In genomic region chr11:69758971-69759721, GRCm38 (mm10) we compare ENCODE assay signal across 8 mouse cellular contexts. TPM values are rescaled to one million over a fixed set of nuclear protein-coding genes. Genes with fewer than 3 reads are reported as not detected.
DNase-seq lines count a peak whose midpoint lies in the region; ATAC-seq and TF ChIP-seq lines count a peak whose summit lies in the region.

No protein-coding gene starts in this region.

- TF ChIP-seq CTCF in C2C12 (IDR thresholded peaks at IDR 0.05; ENCODE audit: control insufficient read depth, insufficient read depth, insufficient read length) = no peak
- no peak for TF ChIP-seq CTCF in bone marrow, adult 2 months (IDR thresholded peaks at IDR 0.05; ENCODE audit: control insufficient read depth, insufficient read depth, low read length)
- no peak for TF ChIP-seq CTCF in embryonic fibroblast, embryonic 13.5 days (IDR thresholded peaks at IDR 0.05; ENCODE audit: borderline replicate concordance, insufficient read depth, low read length)
- TF ChIP-seq CTCF in midbrain, postnatal 0 days (IDR thresholded peaks at IDR 0.05) = no peak

- H3K9me3 ChIP-seq in heart, embryonic 10.5 days = no peaks in the 10 kb centered on the region
- H3K9me3 ChIP-seq in kidney, embryonic 14.5 days (ENCODE audit: control insufficient read depth, low read length) = no peaks in the 10 kb centered on the region
- no peaks in the 10 kb centered on the region for H3K9me3 ChIP-seq in limb, embryonic 15.5 days
- H3K9me3 ChIP-seq in midbrain, postnatal 0 days (ENCODE audit: low read length) = no peaks in the 10 kb centered on the region
- no peaks in the 10 kb centered on the region for H3K9me3 ChIP-seq in stomach, embryonic 16.5 days (replicated peaks; ENCODE audit: control insufficient read depth, low read length)

- H3K4me2 ChIP-seq in kidney, embryonic 14.5 days (replicated peaks; ENCODE audit: low read depth, low read length) = peak overlapping the region; percentile 83
- H3K4me2 ChIP-seq in limb, embryonic 15.5 days = peak overlapping the region; percentile 80
- peak overlapping the region; percentile 76 for H3K4me2 ChIP-seq in midbrain, postnatal 0 days (ENCODE audit: low read depth, low read length, poor library complexity, severe bottlenecking)
- peak overlapping the region; percentile 57 for H3K4me2 ChIP-seq in stomach, embryonic 16.5 days (ENCODE audit: low read depth, low read length)

- H3K27me3 ChIP-seq in C2C12 (ENCODE audit: control insufficient read depth, insufficient read depth, insufficient read length) = no peaks in the 10 kb centered on the region
- no peaks in the 10 kb centered on the region for H3K27me3 ChIP-seq in heart, embryonic 10.5 days (ENCODE audit: insufficient read depth, poor library complexity, severe bottlenecking)
- no peaks in the 10 kb centered on the region for H3K27me3 ChIP-seq in kidney, embryonic 14.5 days (ENCODE audit: control insufficient read depth, insufficient read depth, low read length)
- no peaks in the 10 kb centered on the region for H3K27me3 ChIP-seq in limb, embryonic 15.5 days
- H3K27me3 ChIP-seq in midbrain, postnatal 0 days (ENCODE audit: insufficient read depth, low read length) = no peaks in the 10 kb centered on the region
- no peaks in the 10 kb centered on the region for H3K27me3 ChIP-seq in stomach, embryonic 16.5 days (ENCODE audit: control insufficient read depth, insufficient read depth, low read length)

- TF ChIP-seq POLR2A in bone marrow, adult 2 months (IDR thresholded peaks at IDR 0.05; ENCODE audit: borderline replicate concordance, control insufficient read depth, low read depth, low read length) = peak; percentile 74
- peak; percentile 47 for TF ChIP-seq POLR2A in embryonic fibroblast, embryonic 13.5 days (IDR thresholded peaks at IDR 0.05; ENCODE audit: low read depth, low read length)

- peaks cover 41% of the 10 kb centered on the region for H3K79me3 ChIP-seq in C2C12 (ENCODE audit: low read depth)

- under 1% methylated on average over 37 of the region's 37 CpGs for WGBS in bone marrow, adult 2 months
- under 1% methylated on average over 37 of the region's 37 CpGs for WGBS in heart, embryonic 10.5 days
- WGBS in kidney, embryonic 14.5 days = under 1% methylated on average over 37 of the region's 37 CpGs
- WGBS in limb, embryonic 15.5 days = under 1% methylated on average over 37 of the region's 37 CpGs
- whole genome bisulfite sequencing in midbrain, postnatal 0 days = 0% methylated on average over 37 of the region's 37 CpGs
- under 1% methylated on average over 37 of the region's 37 CpGs for WGBS in stomach, embryonic 16.5 days

- peak overlapping the region; percentile 53 for H3K4me3 ChIP-seq in C2C12 (ENCODE audit: insufficient read depth, poor library complexity, severe bottlenecking)
- peak overlapping the region; percentile 69 for H3K4me3 ChIP-seq in bone marrow, adult 2 months (replicated peaks; ENCODE audit: control insufficient read depth, low read depth, low read length)
- H3K4me3 ChIP-seq in embryonic fibroblast, embryonic 13.5 days (ENCODE audit: insufficient read depth, low read length) = peak overlapping the region; percentile 46
- H3K4me3 ChIP-seq in heart, embryonic 10.5 days = peak overlapping the region; percentile 71
- H3K4me3 ChIP-seq in kidney, embryonic 14.5 days (ENCODE audit: low read length) = peak overlapping the region; percentile 67
- H3K4me3 ChIP-seq in limb, embryonic 15.5 days = peak overlapping the region; percentile 56
- H3K4me3 ChIP-seq in midbrain, postnatal 0 days (ENCODE audit: low read depth, low read length) = peak overlapping the region; percentile 48
- peak overlapping the region; percentile 77 for H3K4me3 ChIP-seq in stomach, embryonic 16.5 days (replicated peaks; ENCODE audit: low read length)

- H3ac ChIP-seq in C2C12 (ENCODE audit: control insufficient read depth, insufficient read length, low read depth) = peak overlapping the region; percentile 64

- peak; percentile 98 for DNase-seq in heart, embryonic 10.5 days (ENCODE audit: low spot score)
- peak; percentile 96 for DNase-seq in midbrain, postnatal 0 days (ENCODE audit: low spot score)

- peak overlapping the region; percentile 95 for H3K27ac ChIP-seq in bone marrow, adult 2 months (ENCODE audit: control insufficient read depth, insufficient read depth, low read depth, low read length, poor library complexity)
- peak overlapping the region; percentile 95 for H3K27ac ChIP-seq in embryonic fibroblast, embryonic 13.5 days (ENCODE audit: insufficient read depth, low read length)
- peak overlapping the region; percentile 97 for H3K27ac ChIP-seq in heart, embryonic 10.5 days
- peak overlapping the region; percentile 98 for H3K27ac ChIP-seq in kidney, embryonic 14.5 days (ENCODE audit: low read depth, low read length)
- peak overlapping the region; percentile 100 for H3K27ac ChIP-seq in limb, embryonic 15.5 days
- H3K27ac ChIP-seq in midbrain, postnatal 0 days (ENCODE audit: low read depth, low read length) = peak overlapping the region; percentile 99
- peak overlapping the region; percentile 92 for H3K27ac ChIP-seq in stomach, embryonic 16.5 days (ENCODE audit: low read length)

- H3K9ac ChIP-seq in kidney, embryonic 14.5 days (ENCODE audit: low read depth, low read length) = peak overlapping the region; percentile 83
- H3K9ac ChIP-seq in limb, embryonic 15.5 days = peak overlapping the region; percentile 51
- peak overlapping the region; percentile 87 for H3K9ac ChIP-seq in midbrain, postnatal 0 days (replicated peaks; ENCODE audit: low read length, poor library complexity, severe bottlenecking)
- H3K9ac ChIP-seq in stomach, embryonic 16.5 days (ENCODE audit: low read length) = peak overlapping the region; percentile 81

- ATAC-seq in kidney, embryonic 14.5 days (ENCODE audit: low FRiP score, low TSS enrichment) = peak; percentile 88
- peak; percentile 89 for ATAC-seq in limb, embryonic 15.5 days (ENCODE audit: insufficient number of reproducible peaks, low FRiP score, low TSS enrichment, low read depth)
- ATAC-seq in midbrain, postnatal 0 days (ENCODE audit: low FRiP score) = peak; percentile 88
- ATAC-seq in stomach, embryonic 16.5 days (ENCODE audit: insufficient read depth, low FRiP score) = peak; percentile 89

- peaks cover 30% of the 10 kb centered on the region for H3K36me3 ChIP-seq in C2C12 (ENCODE audit: control insufficient read depth, insufficient read depth)
- no peaks in the 10 kb centered on the region for H3K36me3 ChIP-seq in heart, embryonic 10.5 days
- H3K36me3 ChIP-seq in kidney, embryonic 14.5 days (ENCODE audit: control insufficient read depth, insufficient read depth, low read length) = no peaks in the 10 kb centered on the region; the same call in 1 of the 2 replicates
- H3K36me3 ChIP-seq in limb, embryonic 15.5 days = no peaks in the 10 kb centered on the region
- H3K36me3 ChIP-seq in midbrain, postnatal 0 days (ENCODE audit: insufficient read depth, low read length) = no peaks in the 10 kb centered on the region
- no peaks in the 10 kb centered on the region for H3K36me3 ChIP-seq in stomach, embryonic 16.5 days (ENCODE audit: control insufficient read depth, insufficient read depth, low read length)

- peaks cover 41% of the 10 kb centered on the region for H3K79me2 ChIP-seq in C2C12 (ENCODE audit: control insufficient read depth, insufficient read depth)

- peaks cover 2% of the 10 kb centered on the region for H3K4me1 ChIP-seq in bone marrow, adult 2 months (ENCODE audit: control insufficient read depth, insufficient read depth, low read length)
- peaks cover 13% of the 10 kb centered on the region for H3K4me1 ChIP-seq in embryonic fibroblast, embryonic 13.5 days (ENCODE audit: control insufficient read depth, insufficient read depth, low read length)
- peaks cover 40% of the 10 kb centered on the region for H3K4me1 ChIP-seq in heart, embryonic 10.5 days
- peaks cover 32% of the 10 kb centered on the region for H3K4me1 ChIP-seq in kidney, embryonic 14.5 days (ENCODE audit: control insufficient read depth, insufficient read depth, low read length)
- H3K4me1 ChIP-seq in limb, embryonic 15.5 days = peaks cover 37% of the 10 kb centered on the region
- peaks cover 24% of the 10 kb centered on the region; the same call in 1 of the 2 replicates for H3K4me1 ChIP-seq in midbrain, postnatal 0 days (ENCODE audit: insufficient read depth, low read length)
- H3K4me1 ChIP-seq in stomach, embryonic 16.5 days (ENCODE audit: control insufficient read depth, insufficient read depth, low read length) = peaks cover 35% of the 10 kb centered on the region

RNA-seq across cellular contexts. Expression of gene Polr2a, which starts 0.7 kb away (rescaled TPM):
- polyA plus RNA-seq in C2C12 (2012; fragmentation: generic; extraction: Trizol) = 84.2 TPM
- polyA plus RNA-seq in bone marrow, adult 2 months (2011; ENCODE audit: insufficient read depth, insufficient read length, low replicate concordance, missing spikeins) = 28.8 and 49.2 TPM in 2 replicates
- 82.6 and 90.9 TPM in 2 replicates for polyA plus RNA-seq in embryonic fibroblast, embryonic 13.5 days (2011; ENCODE audit: insufficient read length, low read depth, missing spikeins)
- polyA plus RNA-seq in heart, embryonic 10.5 days (2016; fragmentation: Nextera tagmentation; extraction: Ambion mirVana) = 24.9 and 29.6 TPM in 2 replicates
- 30.2 and 58.4 TPM in 2 replicates for polyA plus RNA-seq in kidney, embryonic 14.5 days (2014; fragmentation: Nextera tagmentation; extraction: Ambion mirVana)
- polyA plus RNA-seq in limb, embryonic 15.5 days (2015; fragmentation: Nextera tagmentation; extraction: Ambion mirVana) = 20.0 and 20.9 TPM in 2 replicates
- total RNA-seq in midbrain, postnatal 0 days (2014; rRNA removed) = 16.9 and 25.1 TPM in 2 replicates
- 9.0 and 10.2 TPM in 2 replicates for polyA plus RNA-seq in midbrain, postnatal 0 days (2015; fragmentation: Nextera tagmentation; extraction: Ambion mirVana)
- 17.7 and 20.6 TPM in 2 replicates for polyA plus RNA-seq in stomach, embryonic 16.5 days (2015; fragmentation: Nextera tagmentation; extraction: Ambion mirVana)

RNA-seq across cellular contexts. Expression of gene Slc35g3, which starts 2.6 kb away (rescaled TPM):
- polyA plus RNA-seq in C2C12 (2012; fragmentation: generic; extraction: Trizol) = 0.08 TPM
- not detected in 2 replicates for polyA plus RNA-seq in bone marrow, adult 2 months (2011; ENCODE audit: insufficient read depth, insufficient read length, low replicate concordance, missing spikeins)
- polyA plus RNA-seq in embryonic fibroblast, embryonic 13.5 days (2011; ENCODE audit: insufficient read length, low read depth, missing spikeins) = not detected in 2 replicates
- polyA plus RNA-seq in heart, embryonic 10.5 days (2016; fragmentation: Nextera tagmentation; extraction: Ambion mirVana) = 0.16 TPM in 1 of 2 replicates, not detected in the other
- 0.23 and 0.36 TPM in 2 replicates for polyA plus RNA-seq in kidney, embryonic 14.5 days (2014; fragmentation: Nextera tagmentation; extraction: Ambion mirVana)
- polyA plus RNA-seq in limb, embryonic 15.5 days (2015; fragmentation: Nextera tagmentation; extraction: Ambion mirVana) = 0.09 and 0.15 TPM in 2 replicates
- total RNA-seq in midbrain, postnatal 0 days (2014; rRNA removed) = not detected in 2 replicates
- 0.23 and 0.26 TPM in 2 replicates for polyA plus RNA-seq in midbrain, postnatal 0 days (2015; fragmentation: Nextera tagmentation; extraction: Ambion mirVana)
- polyA plus RNA-seq in stomach, embryonic 16.5 days (2015; fragmentation: Nextera tagmentation; extraction: Ambion mirVana) = 0.17 TPM in 1 of 2 replicates, not detected in the other

RNA-seq across cellular contexts. Expression of gene Zbtb4, which starts 6.6 kb away (rescaled TPM):
- polyA plus RNA-seq in C2C12 (2012; fragmentation: generic; extraction: Trizol) = 3.0 TPM
- polyA plus RNA-seq in bone marrow, adult 2 months (2011; ENCODE audit: insufficient read depth, insufficient read length, low replicate concordance, missing spikeins) = 8.4 and 13.8 TPM in 2 replicates
- polyA plus RNA-seq in embryonic fibroblast, embryonic 13.5 days (2011; ENCODE audit: insufficient read length, low read depth, missing spikeins) = 22.6 and 28.5 TPM in 2 replicates
- polyA plus RNA-seq in heart, embryonic 10.5 days (2016; fragmentation: Nextera tagmentation; extraction: Ambion mirVana) = 1.7 and 2.4 TPM in 2 replicates
- 2.0 and 2.2 TPM in 2 replicates for polyA plus RNA-seq in kidney, embryonic 14.5 days (2014; fragmentation: Nextera tagmentation; extraction: Ambion mirVana)
- 5.1 and 5.4 TPM in 2 replicates for polyA plus RNA-seq in limb, embryonic 15.5 days (2015; fragmentation: Nextera tagmentation; extraction: Ambion mirVana)
- 31.5 and 34.3 TPM in 2 replicates for total RNA-seq in midbrain, postnatal 0 days (2014; rRNA removed)
- 4.4 and 5.0 TPM in 2 replicates for polyA plus RNA-seq in midbrain, postnatal 0 days (2015; fragmentation: Nextera tagmentation; extraction: Ambion mirVana)
- polyA plus RNA-seq in stomach, embryonic 16.5 days (2015; fragmentation: Nextera tagmentation; extraction: Ambion mirVana) = 3.4 TPM in 2 replicates

RNA-seq across cellular contexts. Expression of gene Chrnb1, which starts 36.6 kb away (rescaled TPM):
- polyA plus RNA-seq in C2C12 (2012; fragmentation: generic; extraction: Trizol) = 37.7 TPM
- polyA plus RNA-seq in bone marrow, adult 2 months (2011; ENCODE audit: insufficient read depth, insufficient read length, low replicate concordance, missing spikeins) = 1.8 and 3.5 TPM in 2 replicates
- 4.6 and 7.2 TPM in 2 replicates for polyA plus RNA-seq in embryonic fibroblast, embryonic 13.5 days (2011; ENCODE audit: insufficient read length, low read depth, missing spikeins)
- polyA plus RNA-seq in heart, embryonic 10.5 days (2016; fragmentation: Nextera tagmentation; extraction: Ambion mirVana) = 3.9 and 4.9 TPM in 2 replicates
- polyA plus RNA-seq in kidney, embryonic 14.5 days (2014; fragmentation: Nextera tagmentation; extraction: Ambion mirVana) = 4.6 and 6.5 TPM in 2 replicates
- 18.6 and 30.0 TPM in 2 replicates for polyA plus RNA-seq in limb, embryonic 15.5 days (2015; fragmentation: Nextera tagmentation; extraction: Ambion mirVana)
- total RNA-seq in midbrain, postnatal 0 days (2014; rRNA removed) = 1.5 and 1.6 TPM in 2 replicates
- polyA plus RNA-seq in midbrain, postnatal 0 days (2015; fragmentation: Nextera tagmentation; extraction: Ambion mirVana) = 1.1 TPM in 2 replicates
- 5.3 and 10.3 TPM in 2 replicates for polyA plus RNA-seq in stomach, embryonic 16.5 days (2015; fragmentation: Nextera tagmentation; extraction: Ambion mirVana)

RNA-seq across cellular contexts. Expression of gene Fgf11, which starts 42.5 kb away (rescaled TPM):
- 4.2 TPM for polyA plus RNA-seq in C2C12 (2012; fragmentation: generic; extraction: Trizol)
- 0.32 and 1.00 TPM in 2 replicates for polyA plus RNA-seq in bone marrow, adult 2 months (2011; ENCODE audit: insufficient read depth, insufficient read length, low replicate concordance, missing spikeins)
- polyA plus RNA-seq in embryonic fibroblast, embryonic 13.5 days (2011; ENCODE audit: insufficient read length, low read depth, missing spikeins) = 1.1 and 2.5 TPM in 2 replicates
- 0.97 and 1.1 TPM in 2 replicates for polyA plus RNA-seq in heart, embryonic 10.5 days (2016; fragmentation: Nextera tagmentation; extraction: Ambion mirVana)
- 1.7 and 1.9 TPM in 2 replicates for polyA plus RNA-seq in kidney, embryonic 14.5 days (2014; fragmentation: Nextera tagmentation; extraction: Ambion mirVana)
- polyA plus RNA-seq in limb, embryonic 15.5 days (2015; fragmentation: Nextera tagmentation; extraction: Ambion mirVana) = 3.4 and 3.9 TPM in 2 replicates
- 12.7 and 16.4 TPM in 2 replicates for total RNA-seq in midbrain, postnatal 0 days (2014; rRNA removed)
- polyA plus RNA-seq in midbrain, postnatal 0 days (2015; fragmentation: Nextera tagmentation; extraction: Ambion mirVana) = 2.6 and 2.8 TPM in 2 replicates
- polyA plus RNA-seq in stomach, embryonic 16.5 days (2015; fragmentation: Nextera tagmentation; extraction: Ambion mirVana) = 1.8 and 2.5 TPM in 2 replicates

Comparison
In these comparisons a context has a peak if more than half of its experiments do, and no peak if none do; other contexts are left out.
1. Peak in every context shown above with its lines: DNase-seq, ATAC-seq, H3K4me3 ChIP-seq and H3K27ac ChIP-seq.